Mouse (Mus musculus): ENCODE data around the gene C9.

The C9 gene

GRCm38 (mm10) chr15:6469384-6469783 is 24.3 kb downstream of the C9 start:
- in situ Hi-C loops (cut with MboI, MseI) = loop anchor here (10.0 kb wide), 2 partner anchors 155 to 1475 kb away; no protein-coding TSS in a partner anchor

GRCm38 (mm10) chr15:6483561-6483960 is 38.4 kb downstream of the C9 start:
- in situ Hi-C loops (cut with MboI, MseI) = no loop called here

- in situ Hi-C loops (cut with MboI, MseI) = loop anchor here (5.0 to 10.0 kb wide), 2 partner anchors 75 to 132 kb away; no protein-coding TSS in a partner anchor
Observed at GRCm38 (mm10) chr15:6492386-6492785, 47.3 kb downstream of the C9 start.

DNA sequence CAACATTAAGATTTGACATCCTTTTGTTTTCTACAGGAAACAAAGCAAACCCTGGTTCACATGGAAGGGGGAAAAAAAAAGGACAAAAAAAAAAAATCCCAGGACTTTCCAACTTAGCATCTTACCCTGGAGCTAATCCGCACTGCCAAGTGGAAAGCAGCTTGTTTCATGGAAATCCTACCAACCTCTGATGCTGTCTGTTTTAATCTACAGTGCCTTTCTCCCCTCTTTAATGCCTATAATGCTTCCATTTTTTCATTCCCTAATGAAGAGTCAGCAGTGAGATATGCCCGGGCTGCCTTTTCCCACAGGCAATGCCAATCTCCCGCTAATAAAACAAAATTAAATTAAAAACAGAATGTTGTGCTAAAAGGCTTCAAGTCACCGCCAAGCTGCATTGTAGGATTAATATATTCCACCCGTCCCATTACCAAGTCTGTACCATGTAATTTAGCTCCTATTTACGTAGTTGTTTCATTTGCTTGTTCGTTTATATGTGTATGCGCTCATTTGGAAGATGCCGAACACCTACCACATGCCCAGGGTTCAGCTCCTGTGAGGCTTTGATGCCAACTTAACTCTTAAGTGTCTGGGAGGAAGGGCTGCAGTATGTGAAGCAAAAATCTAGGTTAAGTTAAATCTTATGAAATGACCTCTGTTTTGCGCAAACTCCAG is 53.4 kb downstream of the C9 start:
- in situ Hi-C loops (cut with MboI, MseI) = loop anchor here in 1 of 2 experiments (10.0 kb wide), 1 partner anchor 126 kb away; no protein-coding TSS in a partner anchor

DNA sequence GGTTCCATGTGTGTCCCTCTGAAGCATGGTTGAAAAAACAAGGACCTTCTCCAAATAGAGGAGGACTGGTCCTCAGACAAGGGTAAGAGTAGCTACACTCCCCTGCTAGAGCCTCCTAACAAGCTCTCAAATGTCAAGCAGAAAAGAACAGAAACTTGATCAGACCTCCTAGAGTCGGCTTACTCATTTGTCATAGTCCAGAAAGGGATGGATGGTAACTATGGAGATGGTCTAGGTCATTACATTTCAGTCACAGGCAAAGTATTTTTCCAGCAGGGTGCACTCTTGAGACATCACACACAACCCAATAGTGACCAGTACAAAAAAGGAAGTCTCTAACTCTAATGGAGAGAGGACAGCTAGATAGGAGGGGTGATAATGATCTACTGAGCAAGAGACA is 55.7 kb downstream of the C9 start:
- in situ Hi-C loops (cut with MboI, MseI) = no loop called here

DNA sequence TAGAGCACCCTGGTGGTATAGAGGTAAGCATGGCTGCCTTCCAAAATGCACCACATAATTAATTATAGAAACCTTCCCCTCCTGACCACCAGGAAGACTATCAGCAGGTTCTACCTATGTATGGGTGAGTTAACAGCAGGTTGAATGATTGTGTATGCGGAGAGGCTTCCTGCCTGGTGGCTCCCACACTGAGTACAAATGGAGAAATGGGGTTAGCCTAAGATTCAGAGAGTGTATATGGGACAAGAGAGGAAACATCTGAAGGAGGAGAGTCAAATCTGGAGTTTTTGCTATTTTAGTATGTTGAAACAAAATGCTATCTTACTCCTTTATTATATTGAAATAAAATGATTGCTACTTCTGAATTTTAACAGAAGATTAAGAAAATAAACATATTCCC is 72.4 kb downstream of the C9 start:
- in situ Hi-C loops (cut with MboI, MseI) = no loop called here

DNA sequence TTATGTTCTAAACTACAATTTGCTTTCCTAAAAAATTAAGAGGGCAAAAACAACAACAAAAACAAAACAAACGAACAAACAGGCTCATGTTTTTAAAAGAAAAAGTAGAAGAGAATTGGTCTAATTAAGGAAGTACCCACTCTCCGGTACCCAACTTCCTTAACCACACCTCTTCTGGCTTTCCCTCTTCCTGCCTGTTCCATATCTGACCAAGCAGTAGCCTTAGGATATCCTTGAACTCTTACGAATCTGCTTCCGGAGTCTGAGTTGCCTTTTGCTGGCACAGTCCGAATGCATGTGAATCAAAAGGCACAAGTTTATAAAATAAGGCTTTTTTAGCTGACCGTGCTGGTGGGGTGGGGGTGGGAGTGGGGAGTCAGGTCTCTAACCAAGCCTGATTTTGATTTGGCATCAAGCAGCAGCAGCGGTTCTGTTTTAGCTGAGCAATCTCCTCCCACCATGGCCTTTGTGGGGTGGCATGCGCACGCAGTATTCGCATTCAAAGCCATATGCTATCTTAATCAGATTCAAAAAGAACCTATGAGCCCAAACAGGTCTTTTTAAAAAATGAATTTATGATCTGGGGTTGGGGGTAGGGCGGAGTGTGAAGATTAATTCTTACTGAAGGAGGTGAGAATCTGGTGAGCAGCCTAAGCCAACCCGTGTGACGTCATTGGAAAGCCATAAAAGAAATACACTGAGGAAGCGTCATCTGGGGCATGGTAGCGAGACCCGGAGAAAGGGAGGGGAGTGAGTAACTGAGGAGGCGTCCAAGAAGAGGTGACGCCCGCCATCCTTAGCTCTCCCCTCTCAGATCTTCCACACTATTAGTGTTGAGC is 74.5 kb downstream of the C9 start:
- in situ Hi-C loops (cut with MboI, MseI) = no loop called here

GRCm38 (mm10) chr15:6520505-6521155 is 75.5 kb downstream of the C9 start:
- in situ Hi-C loops (cut with MboI, MseI) = no loop called here

- in situ Hi-C loops (cut with MboI, MseI) = no loop called here
Observed at GRCm38 (mm10) chr15:6522653-6523167, 77.6 kb downstream of the C9 start, which contains the start of gene Fyb. Gene Fyb, plus strand, starts transcription at chr15:6522853.

DNA sequence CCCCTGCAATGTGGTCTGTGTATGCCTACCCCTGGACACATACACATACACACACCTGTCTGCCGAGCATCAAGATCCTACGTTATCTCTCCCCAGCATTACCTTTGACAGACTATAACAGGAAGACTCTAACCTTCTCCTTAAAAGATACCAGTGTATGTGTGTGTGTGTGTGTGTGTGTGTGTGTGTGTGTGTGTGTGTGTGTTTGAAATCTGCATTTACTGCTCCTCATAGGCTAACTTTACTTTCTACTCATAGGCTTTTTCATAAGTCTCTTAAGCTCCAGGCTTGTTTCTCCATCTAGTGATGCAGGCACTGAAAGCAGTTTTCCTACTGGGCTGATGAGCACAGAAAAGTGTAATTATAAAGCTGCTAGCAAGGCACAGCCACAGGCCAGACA is 79.7 kb downstream of the C9 start:
- in situ Hi-C loops (cut with MboI, MseI) = loop anchor here in 1 of 2 experiments (5.0 kb wide), 2 partner anchors 42 to 82 kb away; no protein-coding TSS in a partner anchor

- in situ Hi-C loops (cut with MboI, MseI) = loop anchor here in 1 of 2 experiments (5.0 kb wide), 2 partner anchors 42 to 82 kb away; no protein-coding TSS in a partner anchor
Observed at GRCm38 (mm10) chr15:6525386-6525785, 80.3 kb downstream of the C9 start.

DNA sequence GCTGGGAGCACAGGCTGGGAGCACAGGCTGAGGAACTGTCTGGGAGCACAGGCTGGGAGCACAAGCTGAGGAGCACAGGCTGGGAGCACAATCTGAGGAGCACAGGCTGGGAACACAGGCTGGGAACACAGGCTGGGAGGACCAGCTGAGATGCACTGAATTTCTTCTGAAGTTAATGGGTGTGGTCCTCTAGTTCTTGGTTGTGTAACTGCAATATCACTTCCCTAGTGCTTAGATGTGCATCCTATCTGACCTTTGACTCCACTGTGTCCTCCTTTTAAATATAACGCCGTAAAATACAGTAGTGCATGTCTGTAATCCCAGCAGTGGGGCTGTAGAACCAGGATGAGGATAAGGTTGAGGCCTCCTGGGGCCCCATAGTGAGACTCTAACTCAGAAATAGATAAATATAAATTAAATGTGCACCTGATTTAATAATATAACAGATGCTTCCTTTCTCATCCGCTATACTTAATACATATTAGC is 88.8 kb downstream of the C9 start:
- in situ Hi-C loops (cut with MboI, MseI) = no loop called here

- in situ Hi-C loops (cut with MboI, MseI) = no loop called here
Observed at GRCm38 (mm10) chr15:6534592-6534991, 89.5 kb downstream of the C9 start.

GRCm38 (mm10) chr15:6539639-6540338 is 94.7 kb downstream of the C9 start:
- in situ Hi-C loops (cut with MboI, MseI) = no loop called here

Measured in T-helper 17 cell (primary cell).